Mouse (Mus musculus) liver, adult (tissue): ENCODE results near the gene Tfpi.

Experiments used
- GATA4 ChIP-seq: IDR thresholded peaks from 2 replicates; pipeline ENCODE4 v1.6.1; 2014; ENCODE audit warnings: mild to moderate bottlenecking, low read length; ENCODE audit not compliant: insufficient replicate concordance

Gene Tfpi

DNA sequence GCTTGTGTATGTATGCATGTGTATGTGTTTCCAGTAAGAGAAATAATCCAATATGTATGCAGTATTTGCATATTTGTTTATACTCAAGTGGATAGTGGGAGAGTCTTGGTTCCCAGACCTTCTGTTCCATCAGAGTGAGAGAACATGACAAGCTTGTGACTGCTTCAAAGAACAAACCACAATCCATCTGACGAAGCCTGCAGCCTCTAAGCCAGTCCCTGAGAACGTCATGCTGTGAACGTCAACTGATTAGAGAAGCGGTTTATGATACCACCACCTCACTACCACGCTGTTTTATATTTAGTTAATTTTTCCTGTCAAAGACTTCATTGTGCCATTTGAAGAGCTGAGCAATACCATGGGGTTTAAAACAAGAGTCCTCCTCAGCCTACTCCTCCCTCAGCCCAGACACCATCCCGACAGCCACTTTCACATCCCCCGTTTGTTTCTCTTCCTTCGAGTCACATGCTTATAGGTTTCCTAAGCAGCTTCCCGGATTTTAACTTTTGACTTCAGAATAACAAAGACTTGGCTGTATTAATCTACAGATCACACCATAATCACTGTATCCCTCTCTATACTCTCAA, 11.2 kb upstream of the Tfpi start:
- no peak for TF ChIP-seq GATA4

DNA sequence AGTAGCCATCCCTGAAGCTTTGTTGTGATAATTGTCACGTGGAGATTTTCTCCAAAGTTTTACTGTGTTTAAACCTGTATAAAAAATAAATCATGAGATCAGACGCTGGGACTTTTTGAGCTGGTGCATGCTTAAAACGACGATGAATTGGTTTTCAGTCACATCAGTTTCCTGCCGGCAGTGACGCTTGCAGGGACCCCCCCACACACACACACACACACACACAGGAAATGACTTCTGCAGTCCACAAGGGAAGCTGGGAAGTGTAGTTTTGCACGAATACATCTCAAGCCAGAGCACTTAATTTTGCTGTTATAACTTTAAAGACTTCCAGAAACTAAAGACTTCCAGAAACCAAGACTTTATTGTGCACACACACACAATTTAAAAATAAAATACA, 5.3 kb upstream of the Tfpi start:
- TF ChIP-seq GATA4 = no peak

DNA sequence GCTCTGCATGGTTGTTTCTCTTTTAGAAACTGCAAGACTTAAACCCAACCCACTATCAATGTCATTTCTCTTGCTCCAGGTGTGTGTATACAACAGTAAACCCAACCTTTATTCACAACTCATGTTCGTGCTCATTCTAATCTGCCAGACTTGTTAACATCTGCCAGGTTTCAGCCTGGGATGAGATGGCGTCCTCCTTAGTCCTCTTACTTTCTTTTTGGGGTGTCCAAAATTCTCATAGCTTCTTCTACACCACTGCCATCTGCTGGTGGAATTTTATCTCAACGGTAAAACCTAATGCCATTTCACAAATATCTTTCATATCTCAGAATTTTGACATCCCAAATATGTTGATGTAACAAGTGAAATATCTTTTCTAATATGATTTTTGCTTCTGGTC, 2.5 kb upstream of the Tfpi start:
- TF ChIP-seq GATA4 = 0 out of 2 replicates have a peak, but pooled peaks have one; percentile 31

DNA sequence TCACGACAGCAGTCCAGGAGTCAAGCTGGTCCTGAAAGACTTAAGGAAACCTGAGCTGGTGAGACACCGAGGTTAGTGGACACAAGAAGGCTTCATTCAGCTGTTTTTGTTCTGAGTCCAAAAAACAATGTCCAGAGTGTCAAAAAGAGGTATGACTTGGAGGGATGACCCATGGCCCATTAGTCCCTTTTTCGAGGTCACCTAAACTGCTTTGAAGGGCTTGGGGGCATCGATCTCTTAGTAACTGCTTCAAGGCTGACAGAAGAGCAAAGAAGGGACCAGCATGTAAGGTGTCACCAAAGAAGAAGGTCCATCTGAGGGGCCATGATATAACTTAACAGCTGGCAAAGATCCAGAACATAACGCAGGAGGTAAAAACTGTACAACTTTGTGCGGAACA, 1.2 kb upstream of the Tfpi start:
- TF ChIP-seq GATA4 = no peak

DNA sequence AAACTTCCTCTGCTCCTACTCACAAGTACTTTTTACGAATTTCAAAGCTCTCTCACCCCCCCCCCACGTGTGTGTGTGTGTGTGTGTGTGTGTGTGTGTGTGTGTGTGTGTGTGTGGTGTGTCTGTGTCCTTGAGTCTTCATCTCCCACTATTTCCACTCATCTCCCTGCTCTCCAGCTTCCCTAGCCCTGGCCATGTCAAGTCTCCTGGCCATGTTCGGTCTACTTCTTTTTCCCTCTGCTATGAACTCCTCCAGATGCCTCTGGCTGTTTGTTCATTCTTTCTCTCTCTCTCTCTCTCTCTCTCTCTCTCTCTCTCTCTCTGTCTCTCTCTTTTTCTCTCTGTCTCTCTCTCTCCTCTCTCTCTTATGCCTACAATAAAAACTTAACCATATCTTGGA, 444 bp downstream of the Tfpi start:
- TF ChIP-seq GATA4 = no peak

DNA sequence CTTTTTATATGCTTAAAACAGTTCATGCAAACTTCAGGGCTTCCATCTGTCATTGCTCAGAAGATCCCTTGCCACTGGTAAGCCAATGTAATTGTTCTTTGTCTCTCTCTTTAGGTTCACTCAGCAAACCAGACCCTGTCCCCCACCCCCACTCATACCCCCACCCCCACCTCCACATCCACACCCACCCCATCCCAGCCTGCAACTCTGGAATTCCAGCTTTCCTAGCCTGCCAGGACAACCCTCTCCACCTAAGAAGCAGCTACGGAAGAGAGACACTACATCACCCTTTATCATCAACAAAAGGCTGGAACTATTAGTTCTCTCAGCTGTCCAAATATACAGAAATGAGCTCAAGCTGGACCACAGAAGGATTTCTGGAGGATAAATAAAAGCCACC, 974 bp downstream of the Tfpi start:
- TF ChIP-seq GATA4 = no peak

GRCm38 (mm10) chr2:84474651-84475050, 1.9 kb downstream of the Tfpi start:
- no peak for TF ChIP-seq GATA4

- TF ChIP-seq GATA4 = no peak
Measured at GRCm38 (mm10) chr2:84473941-84474530, 2.5 kb downstream of the Tfpi start.

- TF ChIP-seq GATA4 = no peak
Measured at GRCm38 (mm10) chr2:84467391-84467790, 9.2 kb downstream of the Tfpi start.

GRCm38 (mm10) chr2:84464956-84465355, 11.6 kb downstream of the Tfpi start:
- no peak for TF ChIP-seq GATA4

DNA sequence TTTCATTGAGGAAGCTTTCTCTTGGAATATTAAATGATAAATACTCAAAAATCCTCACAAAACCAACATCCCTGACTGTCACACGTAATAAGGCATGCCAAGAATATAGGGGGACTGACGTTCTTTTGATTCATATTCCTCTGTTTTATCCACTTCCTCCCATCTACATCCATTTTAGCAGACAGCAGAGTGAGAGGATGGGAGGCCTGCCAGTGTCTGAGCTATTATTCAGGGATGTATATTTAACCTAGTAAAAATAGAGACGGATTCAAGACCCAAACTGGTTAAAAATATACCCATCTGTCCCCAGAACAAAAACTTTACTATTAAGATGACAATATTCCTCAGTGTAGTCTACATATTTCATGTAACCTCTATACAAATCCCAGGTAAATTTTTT, 14.2 kb downstream of the Tfpi start:
- TF ChIP-seq GATA4 = no peak

GRCm38 (mm10) chr2:84459651-84460177, 16.9 kb downstream of the Tfpi start:
- TF ChIP-seq GATA4 = peak; percentile 68

GRCm38 (mm10) chr2:84457221-84457620, 19.4 kb downstream of the Tfpi start:
- TF ChIP-seq GATA4 = no peak

- TF ChIP-seq GATA4 = no peak
Measured at GRCm38 (mm10) chr2:84455236-84455799, 21.3 kb downstream of the Tfpi start.

DNA sequence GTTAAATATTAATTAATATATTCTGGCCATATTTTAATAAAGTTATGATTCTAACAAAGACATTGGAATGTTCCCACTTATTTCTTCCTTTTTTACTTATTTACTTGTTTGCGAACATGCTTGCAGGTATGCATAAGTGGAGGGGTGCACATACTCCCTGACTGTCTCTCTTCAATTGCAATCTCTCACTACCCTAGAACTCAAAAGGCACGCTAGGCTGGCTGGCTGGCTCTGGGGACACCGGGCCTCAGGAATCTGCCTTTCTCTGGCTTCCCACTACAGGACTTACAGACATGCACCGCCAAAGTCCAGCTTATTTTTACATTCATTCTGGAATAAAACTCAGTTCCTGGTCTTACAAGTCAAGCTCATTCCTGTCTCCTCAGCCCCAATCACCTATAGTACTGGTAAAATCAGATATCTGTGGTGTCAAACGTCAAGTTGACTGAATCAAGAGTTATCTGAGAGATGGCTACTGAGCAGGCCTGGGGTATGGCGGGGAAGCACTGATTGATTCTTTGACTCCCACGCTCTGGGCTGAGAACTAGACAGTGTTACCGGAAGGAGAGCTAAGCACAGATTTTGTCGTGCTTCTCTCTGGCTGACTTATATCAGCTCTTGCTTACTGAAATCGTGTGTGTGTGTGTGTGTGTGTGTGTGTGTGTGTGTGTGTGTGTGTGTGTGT, 21.9 kb downstream of the Tfpi start:
- TF ChIP-seq GATA4 = no peak

GRCm38 (mm10) chr2:84454051-84454450, 22.5 kb downstream of the Tfpi start:
- TF ChIP-seq GATA4 = no peak
